Mouse (Mus musculus) megakaryocyte-erythroid progenitor cell, adult 5-6 weeks (primary cell): ENCODE data around the gene Gm5127. TPM values are rescaled to one million over a fixed set of nuclear protein-coding genes. Genes with fewer than 3 reads are reported as not detected.

Source experiments
- total RNA-seq, 2 experiments: library from RNA; stranded (forward) in 1 of 2; stranded (reverse) in 1 of 2; fragments of 200-1000, 215-1000 nt in 1 of 2; fragments of >200 nt in 1 of 2; fragmentation: Nextera tagmentation in 1 of 2; gene quantifications; 2 replicates each; pipeline ENCODE4 v1.2.3; 2014 to 2017

The Gm5127 gene
- total RNA-seq, 2 experiments from 2014 or later, result not detected

Other genes with a start within 250 kb of the Gm5127 start
- gene Fndc3c1, start 97.8 kb upstream of the Gm5127 start, total RNA-seq (2014; fragmentation: Nextera tagmentation), result not detected in 2 replicates
- not detected in 2 replicates for gene Fndc3c1, start 97.8 kb upstream of the Gm5127 start, total RNA-seq (2017)
- not detected in 2 replicates for gene Cysltr1, start 20.5 kb downstream of the Gm5127 start, total RNA-seq (2014; fragmentation: Nextera tagmentation)
- 0.08 and 1.2 TPM in 2 replicates for gene Cysltr1, start 20.5 kb downstream of the Gm5127 start, total RNA-seq (2017)